Mouse (Mus musculus): ENCODE data around the gene Slc13a3.

DNA sequence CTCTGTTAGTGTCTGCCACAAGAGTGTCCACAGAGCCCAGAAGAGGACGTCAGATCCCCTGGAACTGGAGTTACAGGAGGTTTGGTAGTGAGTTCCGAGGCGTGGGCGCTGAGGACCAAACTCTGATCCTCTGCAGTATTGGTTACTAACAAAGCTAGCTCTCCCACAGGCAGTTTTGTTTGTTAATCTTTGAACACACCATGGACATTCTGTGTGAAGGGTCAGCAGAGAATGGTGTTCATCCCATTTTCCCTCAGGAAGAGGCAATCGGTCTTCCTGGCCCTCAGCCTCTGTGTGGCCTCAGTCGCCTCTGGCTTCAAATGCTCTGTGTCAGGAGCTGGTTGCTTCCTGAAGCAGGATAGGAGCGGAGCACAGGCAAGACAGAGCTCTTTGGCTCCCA lies 2.4 kb upstream of the Slc13a3 start:
- TF ChIP-seq CTCF (IDR thresholded peaks at IDR 0.05; ENCODE audit: low read depth, low read length) (no peak), TAL1 (conservative IDR thresholded peaks at IDR 0.05; ENCODE audit: low read depth, low read length) (no peak), GATA2 (IDR thresholded peaks at IDR 0.05; ENCODE audit: borderline replicate concordance, low read depth, low read length) (no peak), GATA1 (IDR thresholded peaks at IDR 0.05; ENCODE audit: borderline replicate concordance, low read length) (no peak), POLR2AphosphoS5 (IDR thresholded peaks at IDR 0.05; ENCODE audit: insufficient replicate concordance, low read depth, low read length) (no peak)

Data from G1E (cell line).